Mouse (Mus musculus) left cerebral cortex, postnatal 25 days (tissue): ENCODE results near the gene Gm10842. TPM values are rescaled to one million over a fixed set of nuclear protein-coding genes. Genes with fewer than 3 reads are reported as not detected.
"Not testable (repeated sequence)": the region's sequence is repeated elsewhere in the genome, so short reads cannot be mapped to it uniquely, and the experiment has no call there.

Source experiments
- DNase-seq, 2 experiments: peaks; one replicate each; pipeline ENCODE4 v3.0.0; 2022; ENCODE audit warnings: low spot score in 2 of 2, mixed read lengths in 1 of 2
- intact Hi-C: fragments of 180-260 bp; cut with DNase I; formaldehyde crosslinking; loops from one replicate; pipeline ENCODE4 v1.15.1; 2025
- total RNA-seq, 2 experiments: library from RNA; stranded (reverse); gene quantifications; 2 replicates each; pipeline ENCODE4 v1.2.3; 2021

The Gm10842 gene
- total RNA-seq, result not detected

DNA sequence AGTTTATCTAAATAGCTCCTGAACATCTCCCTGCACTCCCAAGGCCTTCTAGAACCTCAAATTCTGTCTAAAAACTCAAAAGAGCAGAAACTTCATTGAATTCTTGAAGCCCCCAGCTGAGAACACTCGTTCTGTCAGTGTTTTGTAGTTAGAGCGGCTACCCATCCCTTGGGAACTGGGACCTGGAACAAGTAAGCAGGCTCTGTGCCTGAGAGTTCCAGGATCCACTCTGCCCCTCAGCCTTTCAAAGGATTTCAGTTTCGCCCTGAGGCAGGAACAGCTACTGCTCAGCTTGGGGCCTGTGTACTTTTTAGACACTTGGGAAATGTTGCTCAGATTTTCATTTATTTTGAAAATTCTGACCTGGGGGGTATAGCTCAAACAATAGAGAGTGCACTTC is at the start of gene Gm10842:
Gene Gm10842, plus strand, starts transcription at position 301 of the 400 bp plus-strand sequence.
- intact Hi-C loops, result no loop called here
- no peak for DNase-seq

DNA sequence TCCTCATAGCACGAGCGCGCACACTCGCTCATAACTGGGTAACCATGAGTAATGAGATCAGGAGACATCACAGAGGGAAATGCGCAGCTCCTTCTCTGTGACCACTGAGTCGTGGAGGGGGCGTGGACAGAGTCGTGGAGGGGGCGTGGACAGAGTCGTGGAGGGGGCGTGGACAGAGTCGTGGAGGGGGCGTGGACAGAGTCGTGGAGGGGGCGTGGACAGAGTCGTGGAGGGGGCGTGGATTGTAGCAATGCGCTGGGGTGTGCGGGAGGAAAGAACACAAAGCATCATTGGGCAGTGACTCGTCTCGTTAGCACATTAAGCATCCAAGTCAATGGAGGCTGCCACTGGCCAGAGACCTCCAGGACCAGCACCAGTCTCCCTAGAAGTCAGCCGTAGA is 34.2 kb upstream of the Gm10842 start:
- intact Hi-C loops, DNase-seq: not testable (repeated sequence)

DNA sequence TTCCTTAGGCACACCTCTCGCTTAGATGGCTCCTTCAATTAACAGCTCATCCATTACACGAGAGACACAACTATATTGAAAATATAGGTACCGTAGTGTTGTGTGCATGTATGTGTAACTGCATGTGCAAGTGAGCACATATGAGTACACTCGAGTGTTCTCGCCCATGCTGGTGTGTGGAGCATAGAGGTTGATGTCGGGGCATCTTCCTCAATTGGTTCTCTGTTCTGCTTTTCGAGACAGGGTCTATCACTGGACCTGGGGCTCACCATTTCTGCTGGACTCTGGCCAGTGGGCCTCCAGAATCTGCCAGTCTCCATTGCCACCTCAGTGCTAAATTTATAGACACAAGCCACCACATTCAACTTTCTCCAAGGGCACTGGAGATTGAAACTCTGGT is 28.9 kb upstream of the Gm10842 start:
- DNase-seq, result no peak
- intact Hi-C loops, result no loop called here

DNA sequence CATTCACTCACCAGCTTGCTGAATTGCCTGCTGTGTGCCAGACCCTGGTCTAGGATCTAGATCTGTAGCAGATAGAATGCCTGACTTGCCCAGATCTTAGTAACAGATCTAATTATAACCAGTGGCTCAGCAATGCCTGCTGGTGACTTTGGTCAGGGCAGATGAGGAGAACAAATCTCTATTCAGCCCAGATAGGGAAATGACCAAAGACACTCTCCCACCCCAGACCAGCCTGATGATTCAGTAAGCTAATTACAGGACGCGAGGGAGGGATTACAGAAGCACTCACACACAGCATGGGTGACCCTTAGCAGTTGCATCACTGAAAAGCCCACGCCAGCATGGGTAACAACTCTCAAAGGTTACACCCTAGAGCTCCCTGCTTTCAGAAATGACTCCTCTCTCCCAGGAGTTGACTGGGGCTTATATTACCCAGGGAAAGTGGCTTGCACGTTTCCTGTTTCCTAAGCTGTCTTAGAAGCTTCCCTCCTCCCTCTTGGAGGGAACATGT is 26.1 kb upstream of the Gm10842 start:
- no peak for DNase-seq

DNA sequence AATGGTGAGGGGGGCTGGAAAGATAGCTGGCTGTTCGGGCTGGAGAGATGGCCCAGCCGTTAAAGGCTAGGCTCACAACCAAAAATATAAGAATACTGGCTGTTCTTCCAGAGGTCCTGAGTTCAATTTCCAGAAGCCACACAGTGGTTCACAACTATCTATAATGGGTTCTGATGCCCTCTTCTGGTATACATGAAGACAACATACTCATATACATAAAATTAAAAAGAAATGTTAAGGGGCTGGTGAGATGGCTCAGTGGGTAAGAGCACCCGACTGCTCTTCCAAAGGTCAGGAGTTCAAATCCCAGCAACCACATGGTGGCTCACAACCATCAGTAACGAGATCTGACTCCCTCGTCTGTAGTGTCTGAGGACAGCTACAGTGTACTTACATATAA is 24.9 kb upstream of the Gm10842 start:
- not testable (repeated sequence) for DNase-seq
- intact Hi-C loops, result loop anchor here (5.0 kb wide), 1 partner anchor 354 kb away; no protein-coding TSS in a partner anchor

More for the DNA sequence above, 26.1 kb upstream of the Gm10842 start:
- intact Hi-C loops, result loop anchor here (5.0 kb wide), 1 partner anchor 353 kb away; no protein-coding TSS in a partner anchor

DNA sequence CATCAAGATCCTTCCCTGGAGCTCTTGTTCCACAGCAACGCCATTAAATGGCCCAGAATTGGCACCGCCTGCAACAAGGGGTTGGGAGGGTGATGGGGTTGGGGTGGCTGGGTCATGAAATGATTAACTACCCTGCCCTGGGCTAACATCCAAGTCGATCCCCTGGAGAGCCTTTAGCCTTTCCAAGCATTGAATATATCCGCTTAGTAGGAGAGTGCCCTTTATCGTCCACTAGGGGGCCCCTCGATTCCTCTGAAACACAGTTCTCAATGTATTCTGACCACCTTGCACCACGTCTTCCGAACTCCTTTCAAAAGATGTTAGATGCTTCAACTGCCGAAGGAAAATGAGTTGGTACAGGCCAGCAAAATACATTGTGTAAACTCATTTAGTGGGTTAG is 22.7 kb upstream of the Gm10842 start:
- no peak for DNase-seq
- intact Hi-C loops, result loop anchor here (2.0 to 5.0 kb wide), 2 partner anchors 357 to 533 kb away; no protein-coding TSS in a partner anchor

DNA sequence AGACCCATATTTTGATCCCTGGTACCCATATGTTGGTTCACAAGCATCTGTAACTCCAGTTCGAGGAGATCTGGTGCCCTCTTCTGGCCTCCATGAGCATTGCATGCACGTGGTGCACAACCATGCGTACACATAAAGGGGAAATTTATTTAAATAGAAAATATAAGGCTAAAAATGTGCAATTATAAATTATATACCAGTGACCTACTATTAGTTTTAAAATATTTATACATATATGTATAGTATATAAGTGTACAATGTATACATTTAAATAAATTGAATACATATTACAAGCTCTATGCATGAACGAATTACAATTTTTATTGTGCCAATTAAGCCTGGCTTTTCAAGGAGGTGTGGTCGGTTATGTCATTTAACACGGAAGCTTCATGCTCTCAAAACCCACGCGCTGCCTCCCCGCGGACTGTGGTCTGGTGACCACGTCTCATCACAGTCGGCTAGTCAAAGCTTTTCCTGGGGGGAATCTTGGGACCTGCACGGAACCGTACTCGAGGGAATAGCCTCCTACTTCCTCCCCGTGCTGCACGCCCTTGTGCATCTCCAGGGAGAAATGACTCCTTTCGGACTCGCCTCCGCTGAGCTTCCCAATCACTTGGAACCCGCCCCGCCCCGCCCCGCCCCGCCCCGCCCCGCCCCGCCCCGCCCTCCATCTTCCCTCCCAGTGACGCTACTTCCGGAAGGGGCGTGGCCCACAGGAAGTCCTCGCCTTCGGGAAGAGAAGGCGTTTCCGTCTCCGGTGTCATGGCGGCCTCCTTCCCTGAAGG is 20.8 kb upstream of the Gm10842 start, which contains the start of gene Mettl2:
Gene Mettl2, plus strand, starts transcription at position 691 of the 785 bp plus-strand sequence.
- DNase-seq, result peak; percentile 81 to 86
- intact Hi-C loops, result loop anchor here (1.0 to 2.0 kb wide), 2 partner anchors 55 to 535 kb away; no protein-coding TSS in a partner anchor

DNA sequence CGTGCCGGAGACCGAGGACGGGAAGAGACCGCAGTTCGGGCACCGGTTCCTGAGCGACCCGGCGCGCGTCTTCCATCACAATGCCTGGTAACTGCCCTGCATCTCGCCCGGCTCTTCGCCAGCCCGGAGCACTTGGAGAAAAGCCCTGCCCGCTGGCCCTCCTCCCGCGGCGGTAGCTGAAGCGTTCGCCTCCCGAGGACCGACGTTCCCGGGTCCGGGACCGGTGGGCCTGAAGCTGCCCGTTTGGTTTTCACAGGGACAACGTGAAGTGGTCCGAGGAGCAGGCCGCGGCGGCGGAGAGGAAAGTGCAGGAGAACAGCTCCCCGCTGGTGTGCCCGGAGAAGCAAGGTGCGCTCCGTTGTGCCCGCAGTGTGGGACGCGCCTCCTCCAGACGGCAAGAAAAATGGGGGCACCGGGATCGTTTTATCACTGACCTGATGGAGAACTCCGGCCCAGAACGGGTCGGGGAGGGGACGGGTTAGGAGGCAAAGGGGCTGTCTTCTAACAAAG is 20.1 kb upstream of the Gm10842 start:
- intact Hi-C loops, result loop anchor here (1.0 kb wide), 1 partner anchor 55 kb away; no protein-coding TSS in a partner anchor
- no peak for DNase-seq

DNA sequence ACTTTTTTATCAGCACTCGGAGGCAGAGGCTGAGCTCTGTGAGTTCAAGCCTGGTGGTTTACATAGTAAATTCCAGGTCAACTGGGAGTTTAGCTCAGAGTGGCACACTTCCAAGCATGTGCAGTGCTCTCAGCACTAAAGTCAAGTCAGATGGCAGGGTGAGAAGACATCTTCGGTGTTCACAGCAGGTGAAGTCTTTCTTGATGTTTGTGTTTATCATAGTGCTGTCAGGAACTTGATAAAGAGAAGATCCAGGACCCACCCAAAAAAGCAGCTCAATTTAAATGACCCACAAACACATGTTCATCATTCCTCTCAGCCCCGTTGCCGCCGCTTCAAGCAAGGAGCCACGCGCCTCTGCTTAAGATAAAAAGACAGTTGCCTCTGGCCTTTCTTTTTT is 11.0 kb upstream of the Gm10842 start:
- no peak for DNase-seq
- intact Hi-C loops, result no loop called here

DNA sequence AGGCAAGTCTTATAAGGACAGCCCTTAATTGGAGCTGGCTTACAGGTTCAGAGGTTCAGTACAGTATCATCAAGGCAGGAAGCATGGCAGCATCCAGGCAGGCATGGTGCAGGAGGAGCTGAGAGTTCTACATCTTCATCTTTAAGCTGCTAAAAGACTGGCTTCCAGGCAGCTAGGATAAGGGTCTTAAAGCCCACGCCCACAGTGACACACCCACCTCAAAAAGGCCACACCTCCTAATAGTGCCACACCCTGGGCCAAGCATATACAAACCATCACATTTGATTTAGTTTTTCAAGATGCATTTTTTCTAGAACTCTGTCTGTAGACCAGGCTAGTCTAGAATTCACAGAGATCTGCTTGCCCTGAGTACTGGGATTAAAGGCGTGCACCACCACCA is 9.4 kb upstream of the Gm10842 start:
- DNase-seq, intact Hi-C loops: not testable (repeated sequence)

DNA sequence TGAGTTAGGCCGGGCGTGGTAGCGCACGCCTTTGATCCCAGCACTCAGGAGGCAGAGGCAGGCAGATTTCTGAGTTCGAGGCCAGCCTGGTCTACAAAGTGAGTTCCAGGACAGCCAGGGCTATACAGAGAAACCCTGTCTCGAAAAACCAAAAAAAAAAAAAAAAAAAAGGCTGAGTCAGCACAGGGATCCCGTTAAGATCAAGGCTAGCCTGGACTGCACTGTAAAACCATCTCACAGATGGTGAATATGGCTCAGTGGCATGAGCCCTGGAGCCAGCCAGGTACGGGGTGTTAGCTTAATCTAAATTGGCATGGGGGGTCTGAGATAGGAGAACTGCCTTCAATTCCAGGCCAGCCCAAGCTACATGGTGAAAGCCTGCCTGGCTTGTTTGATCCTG is 6.2 kb upstream of the Gm10842 start:
- intact Hi-C loops, DNase-seq: not testable (repeated sequence)

DNA sequence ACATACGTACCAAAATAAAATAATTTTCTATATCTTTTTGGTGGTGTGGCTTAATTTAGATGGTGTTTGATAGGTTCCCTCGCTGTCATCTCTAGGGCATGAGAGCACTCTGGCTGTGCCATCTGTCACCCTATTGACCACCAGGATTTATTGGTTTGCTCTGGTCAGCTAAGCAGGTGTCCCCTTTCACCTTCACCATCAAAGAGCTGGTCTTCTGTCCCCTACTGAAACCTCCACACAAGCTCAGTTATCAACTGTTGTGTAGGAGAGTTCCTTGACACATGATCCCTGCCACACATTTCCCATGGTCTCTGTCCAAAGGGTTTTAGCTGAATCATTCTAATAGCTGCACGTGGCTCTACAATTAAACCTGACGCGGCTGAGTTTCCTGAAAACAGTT is 5.6 kb upstream of the Gm10842 start:
- intact Hi-C loops, result no loop called here
- DNase-seq, result no peak

DNA sequence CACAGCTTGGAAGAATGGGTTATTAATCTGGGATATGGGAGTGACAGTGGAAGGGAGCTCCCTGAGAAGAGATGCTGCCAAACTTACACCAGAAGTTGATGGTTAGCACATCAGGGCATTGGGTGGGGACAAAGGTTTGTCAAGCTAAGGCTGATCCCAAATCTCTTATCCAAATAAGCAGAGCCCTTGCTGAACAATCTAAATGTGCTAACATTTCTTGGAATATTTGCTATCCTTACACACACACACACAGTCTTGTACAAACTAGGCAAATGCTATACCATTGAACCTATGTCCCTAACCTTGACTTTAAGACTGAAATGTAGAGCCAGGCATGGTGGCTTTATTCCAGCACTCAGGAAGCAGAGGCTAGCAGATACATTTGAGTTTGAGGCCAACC is 3.1 kb upstream of the Gm10842 start:
- intact Hi-C loops, result no loop called here
- DNase-seq, result no peak

DNA sequence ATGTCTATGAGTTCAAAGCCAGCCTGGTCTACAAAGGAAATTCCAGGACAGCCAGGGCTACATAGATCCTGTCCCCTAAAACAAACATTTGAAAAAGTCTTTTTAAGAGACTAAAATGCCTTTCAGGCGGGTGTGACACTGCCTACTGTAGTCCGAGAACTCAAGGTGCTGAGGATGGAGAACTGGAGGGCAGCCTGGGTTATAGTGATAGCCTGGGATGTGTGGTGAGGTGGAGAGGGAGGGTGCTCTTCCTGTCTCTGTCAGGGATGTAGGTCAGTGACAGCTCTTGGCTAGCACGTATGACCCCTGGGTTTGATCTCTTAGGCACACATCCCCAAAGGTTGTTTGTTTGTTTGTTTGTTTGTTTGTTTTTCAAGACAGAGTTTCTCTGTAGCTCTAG is 2.6 kb upstream of the Gm10842 start:
- DNase-seq, result no peak
- intact Hi-C loops, result no loop called here

DNA sequence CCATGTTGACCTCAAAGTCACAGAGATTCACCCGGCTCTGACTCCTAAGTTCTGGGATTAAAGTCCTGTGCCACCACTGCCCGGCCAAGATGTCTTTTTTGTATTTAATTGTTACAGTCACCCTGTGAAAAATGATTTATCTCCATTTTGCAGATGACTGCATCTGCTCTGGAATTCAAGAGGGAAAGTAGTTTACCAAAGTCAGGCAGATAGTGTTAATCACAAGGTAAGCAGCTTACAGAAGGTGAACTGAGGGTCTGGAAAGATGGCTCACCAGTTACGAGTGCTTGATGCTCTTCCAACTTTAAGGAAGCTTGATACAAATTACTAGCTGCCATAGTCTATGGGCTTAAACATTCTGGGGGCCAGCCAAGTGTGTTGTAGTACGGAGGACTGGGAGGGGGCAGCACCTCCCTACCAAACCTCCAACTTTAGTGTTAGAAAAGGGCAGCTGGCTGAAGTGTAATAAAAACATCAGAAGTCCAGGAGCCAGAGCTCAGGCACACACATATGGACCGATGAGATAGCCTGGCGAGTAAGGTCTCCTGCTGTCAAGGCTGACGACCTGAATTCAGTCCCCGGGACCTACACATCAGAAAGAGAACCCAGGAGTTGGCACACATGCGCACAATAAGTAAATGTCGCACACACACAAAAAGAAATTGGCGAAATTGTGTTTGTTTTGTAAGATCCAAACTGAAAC is 2.0 kb upstream of the Gm10842 start:
- intact Hi-C loops, result no loop called here

DNA sequence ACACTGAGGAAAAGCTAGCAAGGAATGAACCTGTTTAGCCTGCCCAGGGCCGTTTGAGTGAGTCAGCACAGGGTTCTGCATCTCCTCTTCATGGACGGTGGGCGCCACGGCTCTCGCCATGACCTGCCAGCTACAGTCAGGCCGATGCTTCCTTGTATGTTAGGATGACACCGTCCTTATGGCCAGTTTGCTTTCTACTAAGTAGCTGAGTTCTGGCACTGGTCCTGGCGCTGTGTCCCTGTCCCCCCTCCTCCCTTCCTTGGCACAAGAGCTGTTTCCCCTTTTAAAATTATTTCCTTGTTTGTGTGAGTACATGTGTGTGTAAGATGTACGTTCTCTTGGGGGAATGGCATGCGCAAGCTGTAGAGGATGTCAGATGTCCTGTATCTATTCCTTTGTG is 1.5 kb upstream of the Gm10842 start:
- DNase-seq, result no peak
- intact Hi-C loops, result no loop called here

More for the DNA sequence above, 2.0 kb upstream of the Gm10842 start:
- DNase-seq, result no peak

DNA sequence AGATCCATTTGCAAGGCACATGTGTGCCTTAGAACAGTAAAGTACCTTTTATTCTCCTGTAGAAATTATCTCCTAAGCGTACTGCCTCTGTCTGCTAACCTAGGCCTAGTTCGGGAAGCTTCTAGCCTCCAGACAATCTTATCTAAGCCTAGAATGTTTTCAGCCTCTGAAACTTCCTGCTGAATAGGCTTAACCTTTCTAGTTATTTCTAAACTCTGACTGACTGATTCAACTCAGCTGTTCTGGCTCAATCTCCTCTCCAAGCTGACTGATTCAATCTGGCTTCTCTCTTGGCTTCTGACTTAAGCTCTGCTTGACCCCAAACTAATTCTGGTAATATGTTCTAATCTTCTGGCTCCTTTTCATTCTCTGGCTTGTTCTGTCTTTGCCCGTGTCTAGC is 2.7 kb downstream of the Gm10842 start:
- no peak for DNase-seq
- intact Hi-C loops, result no loop called here

DNA sequence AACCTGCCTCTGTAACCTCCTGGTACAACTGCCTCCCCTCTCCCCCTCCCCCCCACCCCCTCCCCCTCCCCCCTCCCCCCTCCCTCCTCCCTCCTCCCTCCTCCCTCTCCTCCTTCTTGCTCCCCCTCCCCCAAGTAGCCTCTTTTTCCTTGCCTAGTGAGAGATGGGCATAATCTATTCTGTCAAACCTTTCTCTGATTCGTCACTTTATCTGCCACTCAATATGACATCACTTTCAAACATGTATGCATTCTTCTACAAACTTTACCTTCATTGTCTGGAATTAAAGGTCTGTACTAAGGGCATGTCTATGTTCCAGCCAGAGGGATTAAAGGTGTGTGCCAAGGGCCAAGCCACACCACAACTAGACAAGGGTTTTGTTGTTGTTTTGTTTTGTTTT is 3.1 kb downstream of the Gm10842 start:
- no peak for DNase-seq
- intact Hi-C loops, result no loop called here

DNA sequence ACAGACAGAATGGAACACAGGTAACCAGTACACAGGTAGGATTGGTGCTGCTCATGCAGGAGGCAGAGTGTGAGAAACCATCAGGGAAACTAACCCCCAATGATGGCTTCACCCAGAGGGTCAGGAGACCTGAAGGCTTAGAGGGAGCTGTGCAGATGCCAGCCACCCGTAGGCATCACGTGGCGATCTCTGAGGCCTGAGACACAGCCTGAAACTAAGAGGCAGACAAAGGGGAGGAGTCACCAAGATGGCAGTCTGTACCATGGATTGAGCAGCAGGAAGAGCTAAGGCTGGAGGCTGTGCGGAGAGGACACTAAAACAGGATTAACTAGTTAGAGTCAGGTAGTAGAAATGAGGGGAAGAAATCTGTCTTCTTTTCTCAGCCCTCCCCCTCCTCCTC is 4.0 kb downstream of the Gm10842 start:
- intact Hi-C loops, result no loop called here
- no peak for DNase-seq
